Mouse (Mus musculus) mouse embryonic stem cell (cell line): ENCODE results near the gene Rpsa.

ENCODE experiments used
- in situ Hi-C, 2 experiments: fragments of 300-500 bp; cut with MboI; formaldehyde crosslinking; loops; 1 replicate in 1 of 2; 3 replicates in 1 of 2; pipeline ENCODE4 v1.14.3; 2019 to 2020; ENCODE audit warnings: low sequenced_read_pairs in 2 of 2, low pct_unique_long_range_greater_than_20kb in 1 of 2, mixed read lengths in 1 of 2; ENCODE audit not compliant: unreplicated experiment in 1 of 2

Gene Rpsa

GRCm38 (mm10) chr9:120110211-120111018, 17.1 kb upstream of the Rpsa start, which contains the start of gene Slc25a38:
TSS of gene Slc25a38 (plus strand) at chr9:120110374.
- in situ Hi-C loops: no loop called here

GRCm38 (mm10) chr9:120111156-120111945, 16.1 kb upstream of the Rpsa start:
- in situ Hi-C loops: no loop called here

GRCm38 (mm10) chr9:120112472-120112871, 15.0 kb upstream of the Rpsa start:
- in situ Hi-C loops: no loop called here

- in situ Hi-C loops: no loop called here
Measured at GRCm38 (mm10) chr9:120113456-120113855, 14.0 kb upstream of the Rpsa start.

GRCm38 (mm10) chr9:120114051-120114788, 13.3 kb upstream of the Rpsa start:
- in situ Hi-C loops: no loop called here

GRCm38 (mm10) chr9:120114789-120115151, 12.7 kb upstream of the Rpsa start:
- in situ Hi-C loops: no loop called here

- in situ Hi-C loops: no loop called here
Measured at GRCm38 (mm10) chr9:120115580-120115979, 11.9 kb upstream of the Rpsa start.

GRCm38 (mm10) chr9:120116184-120116624, 11.3 kb upstream of the Rpsa start:
- in situ Hi-C loops: no loop called here

GRCm38 (mm10) chr9:120118212-120118611, 9.3 kb upstream of the Rpsa start:
- in situ Hi-C loops: no loop called here

GRCm38 (mm10) chr9:120120503-120120902, 7.0 kb upstream of the Rpsa start:
- in situ Hi-C loops: no loop called here

GRCm38 (mm10) chr9:120126868-120127267, 621 bp upstream of the Rpsa start:
- in situ Hi-C loops: no loop called here

GRCm38 (mm10) chr9:120129276-120129675, 1.8 kb downstream of the Rpsa start:
- in situ Hi-C loops: no loop called here

- in situ Hi-C loops: no loop called here
Measured at GRCm38 (mm10) chr9:120131784-120132288, 4.3 kb downstream of the Rpsa start.

GRCm38 (mm10) chr9:120132980-120133754, 5.7 kb downstream of the Rpsa start:
- in situ Hi-C loops: no loop called here

- in situ Hi-C loops: no loop called here
Measured at GRCm38 (mm10) chr9:120133755-120134475, 6.4 kb downstream of the Rpsa start.

GRCm38 (mm10) chr9:120134529-120135160, 7.2 kb downstream of the Rpsa start:
- in situ Hi-C loops: loop anchor here (5.0 kb wide), 1 partner anchor 38 kb away; no protein-coding TSS in a partner anchor

- in situ Hi-C loops: loop anchor here (5.0 kb wide), 1 partner anchor 37 kb away; no protein-coding TSS in a partner anchor
Measured at GRCm38 (mm10) chr9:120135454-120135853, 8.0 kb downstream of the Rpsa start.
